Mouse (Mus musculus): ENCODE measurements around the gene Rasal1.

Rasal1 gene

GRCm38 (mm10) chr5:120660816-120661215, 12.2 kb downstream of the Rasal1 start:
- DNase-seq = no peak

- no peak for DNase-seq
Measured at GRCm38 (mm10) chr5:120664888-120665287, 16.3 kb downstream of the Rasal1 start.

- DNase-seq = no peak
Measured at GRCm38 (mm10) chr5:120668761-120669160, 20.1 kb downstream of the Rasal1 start.

- no peak for DNase-seq
Measured at GRCm38 (mm10) chr5:120670132-120670531, 21.5 kb downstream of the Rasal1 start.

- DNase-seq = no peak
Measured at GRCm38 (mm10) chr5:120671865-120672264, 23.3 kb downstream of the Rasal1 start.

- DNase-seq = peak in 1 of 2 experiments; percentile 62
Measured at GRCm38 (mm10) chr5:120673626-120674025, 25.0 kb downstream of the Rasal1 start.

- no peak for DNase-seq
Measured at GRCm38 (mm10) chr5:120674229-120675145, 25.9 kb downstream of the Rasal1 start.

- DNase-seq = peak in 1 of 2 experiments; percentile 4
Measured at GRCm38 (mm10) chr5:120677516-120677915, 28.9 kb downstream of the Rasal1 start.

GRCm38 (mm10) chr5:120679676-120680555, 31.3 kb downstream of the Rasal1 start:
- DNase-seq = peak; percentile 70 to 79

- no peak for DNase-seq
Measured at GRCm38 (mm10) chr5:120680918-120681317, 32.3 kb downstream of the Rasal1 start.

GRCm38 (mm10) chr5:120682982-120683771, 34.6 kb downstream of the Rasal1 start:
- no peak for DNase-seq

GRCm38 (mm10) chr5:120685678-120686077, 37.1 kb downstream of the Rasal1 start:
- DNase-seq = no peak

- DNase-seq = no peak
Measured at GRCm38 (mm10) chr5:120686749-120687483, 38.3 kb downstream of the Rasal1 start.

GRCm38 (mm10) chr5:120687484-120687851, 38.9 kb downstream of the Rasal1 start:
- DNase-seq = no peak

- no peak for DNase-seq
Measured at GRCm38 (mm10) chr5:120687897-120688296, 39.3 kb downstream of the Rasal1 start.

GRCm38 (mm10) chr5:120688434-120688833, 39.8 kb downstream of the Rasal1 start:
- DNase-seq = no peak

GRCm38 (mm10) chr5:120690417-120690816, 41.8 kb downstream of the Rasal1 start:
- DNase-seq = no peak

- no peak for DNase-seq
Measured at GRCm38 (mm10) chr5:120692034-120692433, 43.4 kb downstream of the Rasal1 start.

GRCm38 (mm10) chr5:120693931-120694694, 45.5 kb downstream of the Rasal1 start:
- DNase-seq = no peak

GRCm38 (mm10) chr5:120694695-120695074, 46.1 kb downstream of the Rasal1 start:
- DNase-seq = no peak

GRCm38 (mm10) chr5:120696057-120696743, 47.6 kb downstream of the Rasal1 start:
- DNase-seq = no peak
